Mouse (Mus musculus): ENCODE measurements at regions not wholly inside any gene's neighbourhood (a gene's known extent, or its start where the extent isn't known, plus 50 kb on each side); places are given as distances from the start of the nearest gene placed in this dataset.

DNA sequence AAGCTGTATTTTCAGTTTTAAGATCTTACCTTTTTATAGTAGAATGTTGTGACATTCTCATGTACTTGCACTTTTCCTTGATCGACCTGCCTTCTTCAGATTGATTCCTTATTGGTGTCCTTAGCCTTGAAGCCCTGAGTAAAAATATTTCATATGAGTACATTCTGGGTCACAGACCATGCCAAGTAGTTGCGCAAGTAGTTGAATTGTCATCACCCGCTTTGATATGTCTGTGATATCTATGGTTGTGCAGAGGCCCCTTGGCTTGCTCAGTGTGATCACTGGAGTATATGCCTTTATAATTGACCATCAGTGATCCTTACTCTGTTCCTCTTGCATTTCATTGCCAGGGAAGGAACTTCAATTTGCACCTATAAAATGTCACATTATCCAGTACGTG, 131.1 kb upstream of the Reg3g start:
- DNase-seq (ENCODE audit: low spot score in 2 of 2), result no peak

DNA sequence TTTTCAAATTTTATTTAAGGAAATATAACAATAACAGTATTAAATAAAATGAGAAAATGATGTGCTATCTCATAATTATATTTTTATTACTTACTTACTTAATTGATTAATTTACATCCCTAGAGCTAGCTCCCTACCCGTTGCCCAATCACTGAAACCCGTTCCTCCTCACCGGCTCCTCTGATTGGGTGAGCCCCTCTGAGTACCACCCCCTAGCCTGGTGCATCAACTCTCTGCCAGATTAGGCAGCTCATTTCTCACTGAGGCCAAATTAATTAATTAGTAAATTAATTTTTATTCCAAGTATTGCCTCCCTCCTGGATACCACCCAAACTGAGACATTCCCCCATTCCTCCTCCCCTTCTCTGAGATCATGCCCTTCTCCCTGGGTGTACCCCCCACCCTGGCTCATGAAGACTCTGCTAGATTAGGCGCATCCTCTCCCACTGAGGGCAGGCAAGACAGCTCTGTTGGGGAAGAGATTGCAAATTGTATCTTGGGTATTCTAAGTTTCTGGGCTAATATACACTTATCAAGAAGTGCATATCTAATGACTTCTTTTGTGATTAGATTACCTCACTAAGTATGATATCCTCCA, 101.4 kb upstream of the Reg3g start:
- no peak for DNase-seq (ENCODE audit: low spot score in 2 of 2)

DNA sequence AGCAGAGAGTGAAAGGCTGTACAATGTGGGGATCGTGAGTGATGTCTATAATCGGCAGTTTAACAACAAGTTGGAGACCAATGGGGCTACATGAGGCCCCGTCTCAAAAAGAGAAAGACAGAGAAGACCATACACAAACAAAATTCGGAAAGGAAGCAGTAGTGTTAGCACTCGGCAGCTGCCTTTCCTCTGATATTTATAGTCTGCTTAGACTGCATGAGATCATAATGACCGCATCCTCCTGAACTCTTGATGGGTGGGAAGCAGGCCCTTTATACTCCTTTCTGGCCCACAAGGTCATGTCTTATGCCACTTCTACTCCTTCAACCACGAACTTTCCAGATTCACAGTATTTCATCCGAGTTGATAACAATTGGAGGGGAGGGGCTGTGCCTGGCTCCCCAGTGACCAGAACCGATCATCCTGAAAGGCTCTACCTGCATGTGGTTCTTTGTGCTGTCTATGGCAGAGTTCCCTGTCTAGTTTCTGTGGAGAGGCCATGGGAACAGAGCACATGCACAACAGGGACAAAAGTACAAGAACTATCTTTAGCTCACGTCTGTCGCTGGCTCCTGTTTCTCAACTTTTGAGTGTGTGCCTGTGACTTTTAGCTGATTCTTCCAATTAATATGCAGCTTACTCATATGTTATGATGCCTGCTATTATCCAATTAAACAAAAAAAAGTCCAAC, 84.5 kb upstream of the Reg3g start:
- no peak for DNase-seq (ENCODE audit: low spot score in 2 of 2)

DNA sequence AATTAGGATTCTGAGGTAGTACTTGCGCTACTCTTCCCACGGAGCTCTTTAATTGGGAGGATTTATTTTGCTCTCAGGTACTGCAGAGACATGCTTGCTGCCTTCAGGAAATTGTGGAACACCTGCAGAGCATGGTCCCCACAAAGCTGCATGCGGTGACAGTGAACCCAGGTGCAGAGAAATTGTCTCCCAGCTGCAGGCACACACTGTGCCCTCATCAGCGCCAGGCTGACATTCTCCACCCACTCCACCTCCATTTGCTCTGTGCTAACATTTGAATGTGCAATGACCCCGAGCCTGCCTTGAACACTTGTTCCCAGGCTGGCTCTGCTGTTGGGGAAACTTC, 83.7 kb upstream of the Reg3g start:
- DNase-seq (ENCODE audit: low spot score in 2 of 2), result no peak

DNA sequence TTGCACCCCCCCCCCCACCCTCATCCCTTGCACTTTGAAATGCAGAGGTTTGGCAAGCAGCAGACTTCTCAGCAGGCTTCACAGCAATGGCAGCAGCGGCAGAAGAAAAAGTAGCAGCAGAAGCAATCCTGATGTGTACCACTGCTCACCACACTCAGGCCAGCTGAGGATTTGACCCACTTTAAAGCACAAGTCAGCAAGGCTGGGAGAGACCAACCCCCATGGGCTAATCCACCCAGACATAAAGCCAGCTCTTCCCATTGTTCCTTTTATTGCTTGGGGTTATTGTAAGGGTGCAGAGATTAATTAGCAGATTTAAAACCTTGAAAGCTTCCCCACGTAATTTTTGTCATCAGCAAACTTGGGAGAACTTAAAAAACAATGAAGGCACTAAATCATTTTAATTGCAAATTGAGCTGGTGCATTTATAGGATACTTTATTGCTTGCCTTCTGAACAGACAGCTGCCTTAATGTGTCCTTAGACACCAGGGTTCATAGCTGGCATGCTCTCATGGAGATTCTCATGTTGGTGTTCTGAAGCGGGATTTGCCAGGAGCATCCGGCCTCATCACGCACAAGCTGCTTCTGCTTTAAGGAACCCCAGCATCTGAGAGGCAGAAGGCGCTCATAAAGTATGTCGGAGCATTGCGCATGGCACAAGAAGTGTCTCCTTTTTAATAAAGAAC, 83.1 kb upstream of the Reg3g start:
- DNase-seq (ENCODE audit: low spot score in 2 of 2), result no peak

DNA sequence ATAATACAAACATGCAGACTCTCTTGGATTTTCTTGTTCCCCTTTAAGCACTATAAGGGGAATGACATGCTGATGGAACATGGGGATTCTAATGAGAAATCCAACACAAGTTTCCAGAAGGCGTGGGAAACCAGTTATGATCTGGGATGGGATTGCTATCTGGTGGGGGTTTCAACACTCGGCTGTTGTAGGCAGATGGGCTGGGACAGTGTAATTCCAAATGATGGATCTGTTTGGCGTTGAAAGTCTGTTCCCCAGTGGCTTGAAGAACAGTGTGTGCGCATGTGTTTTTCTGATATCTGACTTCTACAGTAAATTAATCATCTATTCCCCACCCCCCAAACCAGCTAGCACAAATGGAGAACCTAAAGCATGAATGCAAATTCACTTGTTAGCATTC, 79.8 kb upstream of the Reg3g start:
- DNase-seq (ENCODE audit: low spot score in 2 of 2), result no peak

DNA sequence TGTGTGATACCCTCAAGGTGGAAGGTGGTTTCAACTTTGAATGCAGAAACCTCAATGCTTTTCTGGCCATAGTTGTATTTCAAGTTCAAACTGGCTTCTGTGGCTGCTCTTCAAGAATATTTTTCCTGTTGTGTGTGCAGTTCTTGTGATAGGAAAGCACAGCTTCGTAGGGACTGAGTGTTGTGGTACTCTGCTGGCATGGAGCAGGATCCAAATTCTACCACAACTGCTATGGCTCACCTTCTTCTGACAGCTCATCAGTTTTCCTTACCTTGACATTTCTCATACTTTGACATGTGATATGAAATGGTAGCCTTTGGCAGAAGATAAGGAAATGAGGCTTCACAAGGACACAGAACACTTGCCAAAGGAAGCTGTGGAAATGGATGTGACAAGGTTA, 79.0 kb upstream of the Reg3g start:
- DNase-seq (ENCODE audit: low spot score in 2 of 2), result no peak

DNA sequence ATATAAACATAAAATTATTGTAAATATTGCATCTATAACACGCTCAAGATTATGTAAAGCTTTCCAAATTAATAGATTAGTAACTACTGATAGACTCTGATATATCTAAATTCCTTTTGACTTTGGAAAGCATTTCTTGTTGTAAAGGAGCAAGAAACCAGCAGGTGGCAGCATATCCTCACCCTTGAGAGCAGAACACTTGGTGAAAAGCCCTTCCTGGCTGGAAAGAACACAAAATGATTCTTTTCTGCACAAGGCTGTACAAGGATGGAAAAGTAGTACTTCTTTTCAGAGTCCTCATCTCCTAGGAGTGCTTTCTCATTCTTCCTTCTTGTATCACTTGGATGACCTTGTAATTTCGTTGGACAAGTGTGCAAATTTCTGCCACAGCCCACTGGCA, 75.6 kb upstream of the Reg3g start:
- peak; percentile 6 to 14 for DNase-seq (ENCODE audit: low spot score in 2 of 2)

DNA sequence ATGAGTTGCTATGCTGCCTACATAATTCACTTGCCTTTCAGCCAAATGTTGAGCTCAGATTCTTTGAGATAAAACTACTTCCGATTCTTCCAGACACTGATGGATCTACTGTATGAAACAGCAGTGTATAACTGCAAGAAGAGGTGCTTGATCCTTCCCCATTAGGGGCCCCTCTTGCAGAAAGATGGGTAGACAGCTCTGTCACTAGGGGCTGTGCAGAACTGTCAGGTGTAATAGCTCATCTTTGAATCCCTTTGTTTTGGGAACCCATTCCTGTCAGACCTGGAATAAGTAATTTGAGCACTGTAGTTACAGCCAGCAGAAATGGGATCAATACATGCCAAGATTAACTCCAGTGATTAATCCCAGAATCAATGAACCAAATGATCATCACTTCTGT, 68.8 kb upstream of the Reg3g start:
- no peak for DNase-seq (ENCODE audit: low spot score in 2 of 2)

DNA sequence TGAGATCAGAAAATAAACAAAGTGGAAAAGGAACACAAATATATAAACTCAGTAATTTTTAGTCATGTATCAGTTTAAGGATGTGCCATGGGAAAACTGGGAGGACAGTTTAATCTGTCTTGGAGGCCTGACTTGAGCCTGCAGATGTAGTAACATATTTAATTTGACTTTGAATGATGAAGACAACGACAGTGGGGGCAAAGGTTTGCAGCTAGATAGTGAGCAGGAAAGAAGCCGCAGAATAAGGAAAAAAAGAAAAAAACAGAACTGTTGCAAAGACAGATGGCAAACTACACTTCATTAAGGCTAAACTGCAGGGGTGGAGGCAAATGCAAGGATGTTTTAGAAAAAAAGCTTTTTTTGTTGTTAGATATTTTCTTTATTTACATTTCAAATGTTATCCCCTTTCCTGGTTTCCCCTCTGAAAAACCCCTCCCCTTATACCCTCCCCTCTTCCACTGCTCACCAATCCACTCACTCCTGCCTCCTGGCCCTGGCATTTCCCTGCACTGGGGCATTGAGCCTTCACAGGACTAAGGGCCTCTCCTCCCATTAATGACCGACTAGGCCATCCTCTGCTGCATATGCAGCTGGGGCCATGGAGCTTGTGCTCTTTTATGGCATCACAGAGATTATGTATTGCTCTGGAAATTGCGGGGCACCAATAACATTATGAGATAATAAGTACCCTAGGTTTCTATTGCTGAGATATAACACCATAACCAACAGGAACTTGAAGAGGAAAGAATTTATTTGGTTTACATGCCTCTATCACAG, 58.5 kb upstream of the Reg3g start:
- no peak for DNase-seq (ENCODE audit: low spot score in 2 of 2)

Data from urinary bladder, postnatal 36 days (tissue).